Mouse (Mus musculus): ENCODE measurements around the gene Prmt3. TPM values are rescaled to one million over a fixed set of nuclear protein-coding genes. Genes with fewer than 3 reads are reported as not detected.

Prmt3 gene
- polyA plus RNA-seq, 1 experiment from 2014 or later = 16.2 TPM

GRCm38 (mm10) chr7:49804638-49805165 is 26.6 kb downstream of the Prmt3 start:
- no peak for TF ChIP-seq CTCF (IDR thresholded peaks at IDR 0.05; ENCODE audit: low read depth)
- TF ChIP-seq EP300 (IDR thresholded peaks at IDR 0.05; ENCODE audit: low read depth) = no peak
- H3K36me3 ChIP-seq (replicated peaks; ENCODE audit: insufficient read depth, low read length) = peaks cover 47% of the 10 kb centered on the region
- H3K9ac ChIP-seq (replicated peaks) = no peak overlapping the region
- no peaks in the 10 kb centered on the region for H3K9me3 ChIP-seq (ENCODE audit: low read length)
- WGBS (ENCODE audit: insufficient replicate concordance) = 47% methylated on average over 5 of the region's 5 CpGs
- no peaks in the 10 kb centered on the region for H3K27me3 ChIP-seq (ENCODE audit: insufficient read depth, low read length)
- H3K4me3 ChIP-seq (ENCODE audit: low read depth, low read length) = no peak overlapping the region
- peaks cover 4% of the 10 kb centered on the region; the same call in 1 of the 2 replicates for H3K4me1 ChIP-seq (ENCODE audit: insufficient read depth)
- ATAC-seq (no peak), DNase-seq (no peak)
- H3K4me2 ChIP-seq (ENCODE audit: low read depth, low read length) = no peak overlapping the region
- H3K27ac ChIP-seq (ENCODE audit: low read depth) = no peak overlapping the region

GRCm38 (mm10) chr7:49805618-49806017 is 27.5 kb downstream of the Prmt3 start:
- no peak for ATAC-seq
- DNase-seq = no peak
- H3K27me3 ChIP-seq (ENCODE audit: insufficient read depth, low read length) = no peaks in the 10 kb centered on the region
- peaks cover 40% of the 10 kb centered on the region for H3K36me3 ChIP-seq (replicated peaks; ENCODE audit: insufficient read depth, low read length)
- H3K9me3 ChIP-seq (ENCODE audit: low read length) = no peaks in the 10 kb centered on the region
- H3K4me1 ChIP-seq (ENCODE audit: insufficient read depth) = peaks cover 4% of the 10 kb centered on the region; the same call in 1 of the 2 replicates
- H3K4me2 ChIP-seq (ENCODE audit: low read depth, low read length) = no peak overlapping the region
- TF ChIP-seq EP300 (IDR thresholded peaks at IDR 0.05; ENCODE audit: low read depth) = no peak
- no peak for TF ChIP-seq CTCF (IDR thresholded peaks at IDR 0.05; ENCODE audit: low read depth)
- H3K4me3 ChIP-seq (ENCODE audit: low read depth, low read length) = no peak overlapping the region
- no peak overlapping the region for H3K9ac ChIP-seq (replicated peaks)
- WGBS (ENCODE audit: insufficient replicate concordance) = 39% methylated on average over 3 of the region's 3 CpGs
- no peak overlapping the region for H3K27ac ChIP-seq (ENCODE audit: low read depth)

GRCm38 (mm10) chr7:49807093-49807682 is 29.0 kb downstream of the Prmt3 start:
- Histone ChIP-seq H3K4me3 (ENCODE audit: low read depth, low read length) (no peak overlapping the region), H3K27ac (ENCODE audit: low read depth) (no peak overlapping the region), H3K4me1 (ENCODE audit: insufficient read depth) (peaks cover 4% of the 10 kb centered on the region; the same call in 1 of the 2 replicates), H3K4me2 (ENCODE audit: low read depth, low read length) (no peak overlapping the region), H3K9me3 (ENCODE audit: low read length) (no peaks in the 10 kb centered on the region), H3K9ac (replicated peaks) (no peak overlapping the region), H3K27me3 (ENCODE audit: insufficient read depth, low read length) (no peaks in the 10 kb centered on the region), H3K36me3 (replicated peaks; ENCODE audit: insufficient read depth, low read length) (peaks cover 34% of the 10 kb centered on the region)
- DNase-seq (no peak), ATAC-seq (no peak)
- TF ChIP-seq EP300 (IDR thresholded peaks at IDR 0.05; ENCODE audit: low read depth) (no peak), CTCF (IDR thresholded peaks at IDR 0.05; ENCODE audit: low read depth) (no peak)
- 59% methylated on average over 9 of the region's 9 CpGs for WGBS (ENCODE audit: insufficient replicate concordance)

- peaks cover 4% of the 10 kb centered on the region; the same call in 1 of the 2 replicates for H3K4me1 ChIP-seq (ENCODE audit: insufficient read depth)
- ATAC-seq (no peak), DNase-seq (no peak)
- H3K4me2 ChIP-seq (ENCODE audit: low read depth, low read length) = no peak overlapping the region
- TF ChIP-seq CTCF (IDR thresholded peaks at IDR 0.05; ENCODE audit: low read depth) (no peak), EP300 (IDR thresholded peaks at IDR 0.05; ENCODE audit: low read depth) (no peak)
- no peaks in the 10 kb centered on the region for H3K27me3 ChIP-seq (ENCODE audit: insufficient read depth, low read length)
- no peak overlapping the region for H3K4me3 ChIP-seq (ENCODE audit: low read depth, low read length)
- no peaks in the 10 kb centered on the region for H3K9me3 ChIP-seq (ENCODE audit: low read length)
- H3K27ac ChIP-seq (ENCODE audit: low read depth) = no peak overlapping the region
- WGBS (ENCODE audit: insufficient replicate concordance) = 86% methylated on average over 17 of the region's 17 CpGs
- no peak overlapping the region for H3K9ac ChIP-seq (replicated peaks)
- peaks cover 36% of the 10 kb centered on the region for H3K36me3 ChIP-seq (replicated peaks; ENCODE audit: insufficient read depth, low read length)
Observed at GRCm38 (mm10) chr7:49807846-49808622, 29.9 kb downstream of the Prmt3 start.

- H3K4me3 ChIP-seq (ENCODE audit: low read depth, low read length) = no peak overlapping the region
- no peak for TF ChIP-seq CTCF (IDR thresholded peaks at IDR 0.05; ENCODE audit: low read depth)
- TF ChIP-seq EP300 (IDR thresholded peaks at IDR 0.05; ENCODE audit: low read depth) = no peak
- no peaks in the 10 kb centered on the region for H3K27me3 ChIP-seq (ENCODE audit: insufficient read depth, low read length)
- no peak overlapping the region for H3K9ac ChIP-seq (replicated peaks)
- H3K36me3 ChIP-seq (replicated peaks; ENCODE audit: insufficient read depth, low read length) = peaks cover 29% of the 10 kb centered on the region
- whole genome bisulfite sequencing (ENCODE audit: insufficient replicate concordance) = 80% methylated on average over 6 of the region's 6 CpGs
- no peak overlapping the region for H3K4me2 ChIP-seq (ENCODE audit: low read depth, low read length)
- H3K4me1 ChIP-seq (ENCODE audit: insufficient read depth) = peaks cover 4% of the 10 kb centered on the region; the same call in 1 of the 2 replicates
- DNase-seq = no peak
- no peaks in the 10 kb centered on the region for H3K9me3 ChIP-seq (ENCODE audit: low read length)
- no peak overlapping the region for H3K27ac ChIP-seq (ENCODE audit: low read depth)
- ATAC-seq = no peak
Observed at GRCm38 (mm10) chr7:49809100-49809499, 31.0 kb downstream of the Prmt3 start.

- no peak overlapping the region for H3K4me3 ChIP-seq (ENCODE audit: low read depth, low read length)
- no peaks in the 10 kb centered on the region for H3K9me3 ChIP-seq (ENCODE audit: low read length)
- WGBS (ENCODE audit: insufficient replicate concordance) = 79% methylated on average over 3 of the region's 3 CpGs
- no peaks in the 10 kb centered on the region for H3K27me3 ChIP-seq (ENCODE audit: insufficient read depth, low read length)
- H3K4me1 ChIP-seq (ENCODE audit: insufficient read depth) = peaks cover 4% of the 10 kb centered on the region; the same call in 1 of the 2 replicates
- TF ChIP-seq EP300 (IDR thresholded peaks at IDR 0.05; ENCODE audit: low read depth) = no peak
- no peak overlapping the region for H3K27ac ChIP-seq (ENCODE audit: low read depth)
- peaks cover 29% of the 10 kb centered on the region for H3K36me3 ChIP-seq (replicated peaks; ENCODE audit: insufficient read depth, low read length)
- DNase-seq = no peak
- ATAC-seq = no peak
- H3K9ac ChIP-seq (replicated peaks) = no peak overlapping the region
- no peak overlapping the region for H3K4me2 ChIP-seq (ENCODE audit: low read depth, low read length)
Observed at GRCm38 (mm10) chr7:49809562-49809961, 31.4 kb downstream of the Prmt3 start.
